Mouse (Mus musculus): ENCODE measurements around the gene Krt31.

Gene Krt31

DNA sequence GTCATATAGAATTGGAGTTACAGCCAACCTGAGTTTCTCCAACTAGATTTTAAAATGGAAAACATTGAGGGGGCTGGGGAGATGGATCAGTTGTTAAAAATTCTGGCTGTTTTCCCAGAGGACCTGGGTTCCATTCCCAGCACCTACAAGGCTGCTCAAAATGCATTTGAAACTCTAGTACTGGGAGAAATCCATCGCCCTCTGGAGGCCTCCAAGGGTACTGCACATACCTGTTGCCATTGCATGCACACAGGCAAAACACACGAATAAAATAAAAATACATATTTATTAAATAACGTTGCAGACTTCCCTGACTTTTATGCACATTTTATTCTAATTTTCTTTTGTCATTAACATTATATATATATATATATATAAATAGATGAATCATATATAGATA, 43.7 kb downstream of the Krt31 start:
- CTCF ChIA-PET = no interaction called here

- CTCF ChIA-PET = interaction anchor here (0.6 to 0.9 kb wide), 2 partner anchors 10 to 630 kb away, joined by 3 read pairs; partner anchors contain the start of gene Krt33a
Observed at GRCm38 (mm10) chr11:100005905-100006304, 44.4 kb downstream of the Krt31 start.

- CTCF ChIA-PET = no interaction called here
Observed at GRCm38 (mm10) chr11:100004846-100005245, 45.5 kb downstream of the Krt31 start.

DNA sequence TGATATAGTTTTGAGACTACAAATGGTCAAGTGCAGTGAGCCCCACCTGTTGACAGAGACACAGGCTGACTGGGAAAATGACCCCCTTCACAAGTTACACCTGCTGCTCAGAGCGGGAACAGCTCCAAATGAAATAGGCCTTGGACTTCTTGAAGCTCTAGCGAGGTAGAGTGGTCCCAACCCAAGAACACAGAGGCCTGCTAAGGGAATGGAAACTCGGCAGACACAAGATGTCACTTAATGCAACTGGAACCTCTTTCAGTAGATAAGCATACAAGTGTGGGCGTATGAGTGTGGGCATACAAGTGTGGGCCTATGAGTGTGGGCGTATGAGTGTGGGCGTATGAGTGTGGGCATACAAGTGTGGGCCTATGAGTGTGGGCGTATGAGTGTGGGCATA, 51.3 kb downstream of the Krt31 start:
- CTCF ChIA-PET = no interaction called here
